Mouse (Mus musculus): Measurements from ENCODE around the gene Pmepa1.

- TF ChIP-seq POLR2A (IDR thresholded peaks at IDR 0.05; ENCODE audit: insufficient read length, low read depth) (no peak), MAX (IDR thresholded peaks at IDR 0.05; ENCODE audit: low read depth) (no peak), CEBPB (IDR thresholded peaks at IDR 0.05; ENCODE audit: insufficient read depth, poor library complexity, severe bottlenecking) (no peak), MYOG (IDR thresholded peaks at IDR 0.05; ENCODE audit: control insufficient read depth in 1 of 3, insufficient read depth in 1 of 3, insufficient read length in 2 of 3, low read depth in 2 of 3) (no peak), SRF (IDR thresholded peaks at IDR 0.05; ENCODE audit: control insufficient read depth, insufficient read length, low read depth) (no peak), E2F4 (IDR thresholded peaks at IDR 0.05; ENCODE audit: insufficient read depth) (no peak), TCF12 (IDR thresholded peaks at IDR 0.05; ENCODE audit: insufficient read depth, poor library complexity, severe bottlenecking) (no peak)
These were observed 5.6 kb downstream of the Pmepa1 start for GRCm38 (mm10) chr2:173270601-173271248.
